Mouse (Mus musculus) bone marrow, adult 2 months (tissue): Measurements from ENCODE around the gene Mrpl34. TPM values are rescaled to one million over a fixed set of nuclear protein-coding genes. Genes with fewer than 3 reads are reported as not detected.

Experiments used
- H3K27ac ChIP-seq: fragments of 200-500 bp; 2 replicates; pipeline ENCODE4 v1.5.1; 2012; ENCODE audit warnings: low read depth, mild to moderate bottlenecking, control low read depth, inconsistent platforms, low read length; ENCODE audit not compliant: control insufficient read depth, poor library complexity, insufficient read depth
- H3K4me1 ChIP-seq: fragments of 200-500 bp; 2 replicates; pipeline ENCODE4 v1.6.1; 2011; ENCODE audit warnings: low read length; ENCODE audit not compliant: control insufficient read depth, insufficient read depth
- H3K4me3 ChIP-seq: fragments of 200-500 bp; replicated peaks from 2 replicates; pipeline ENCODE3; 2011; ENCODE audit warnings: mild to moderate bottlenecking, low read depth, low read length, control low read depth; ENCODE audit not compliant: control insufficient read depth
- CTCF ChIP-seq: fragments of 200-500 bp; IDR thresholded peaks from 2 replicates; pipeline ENCODE4 v1.5.1; 2011; ENCODE audit warnings: low read length, control low read depth; ENCODE audit not compliant: control insufficient read depth, insufficient read depth
- POLR2A ChIP-seq: fragments of 200-500 bp; IDR thresholded peaks from 2 replicates; pipeline ENCODE4 v1.6.1; 2011; ENCODE audit warnings: low read depth, mild to moderate bottlenecking, control low read depth, low read length, borderline replicate concordance; ENCODE audit not compliant: control insufficient read depth
- WGBS: fragments of 180-500 bp; shearing (Covaris S2); methylation state at CpG from one replicate; pipeline ENCODE4 v1.1.7; 2018; 5-methylcytosine and 5-hydroxymethylcytosine counted together
- polyA plus RNA-seq: library from polyadenylated mRNA; stranded (reverse); fragments of >200 nt; gene quantifications from 2 replicates; pipeline ENCODE4 v1.2.4, GENCODE M21; 2011; ENCODE audit warnings: low replicate concordance; ENCODE audit not compliant: missing spikeins, insufficient read depth, insufficient read length

Mrpl34 gene
- polyA plus RNA-seq, 1 experiment, result 42.9 TPM

GRCm38 (mm10) chr8:71456906-71457305, 7.9 kb upstream of the Mrpl34 start:
- Histone ChIP-seq H3K4me1 (no peaks in the 10 kb centered on the region), H3K27ac (no peak overlapping the region), H3K4me3 (no peak overlapping the region)
- no peak for TF ChIP-seq CTCF
- TF ChIP-seq POLR2A, result no peak
- 82% methylated on average over 22 of the region's 22 CpGs for WGBS

- Histone ChIP-seq H3K4me1 (no peaks in the 10 kb centered on the region; the same call in 1 of the 2 replicates), H3K27ac (no peak overlapping the region), H3K4me3 (no peak overlapping the region)
- TF ChIP-seq POLR2A (no peak), CTCF (no peak)
- 87% methylated on average over 20 of the region's 20 CpGs for WGBS
Measured at GRCm38 (mm10) chr8:71457659-71458270, 7.0 kb upstream of the Mrpl34 start.

DNA sequence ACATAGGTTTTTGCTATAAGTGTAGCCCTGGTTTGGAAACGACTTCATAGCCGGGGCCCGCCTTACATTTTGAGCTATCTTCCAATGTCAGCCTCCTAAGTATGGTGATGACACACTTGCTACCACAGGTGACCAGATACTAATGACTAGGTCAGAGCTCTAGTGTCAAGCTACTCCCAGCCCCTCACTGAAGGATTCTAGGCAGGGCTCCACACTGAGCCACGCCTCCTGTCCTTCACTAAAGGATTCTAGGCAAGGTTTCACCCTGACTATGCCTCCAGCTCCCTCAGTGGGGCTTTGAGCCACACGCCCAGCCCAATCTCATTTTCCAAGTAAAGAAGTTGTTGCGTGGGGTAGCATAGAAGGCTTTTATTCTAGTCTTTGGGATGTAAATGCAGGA, 4.0 kb upstream of the Mrpl34 start:
- H3K4me3 ChIP-seq, result no peak overlapping the region
- 90% methylated on average over 6 of the region's 6 CpGs for WGBS

DNA sequence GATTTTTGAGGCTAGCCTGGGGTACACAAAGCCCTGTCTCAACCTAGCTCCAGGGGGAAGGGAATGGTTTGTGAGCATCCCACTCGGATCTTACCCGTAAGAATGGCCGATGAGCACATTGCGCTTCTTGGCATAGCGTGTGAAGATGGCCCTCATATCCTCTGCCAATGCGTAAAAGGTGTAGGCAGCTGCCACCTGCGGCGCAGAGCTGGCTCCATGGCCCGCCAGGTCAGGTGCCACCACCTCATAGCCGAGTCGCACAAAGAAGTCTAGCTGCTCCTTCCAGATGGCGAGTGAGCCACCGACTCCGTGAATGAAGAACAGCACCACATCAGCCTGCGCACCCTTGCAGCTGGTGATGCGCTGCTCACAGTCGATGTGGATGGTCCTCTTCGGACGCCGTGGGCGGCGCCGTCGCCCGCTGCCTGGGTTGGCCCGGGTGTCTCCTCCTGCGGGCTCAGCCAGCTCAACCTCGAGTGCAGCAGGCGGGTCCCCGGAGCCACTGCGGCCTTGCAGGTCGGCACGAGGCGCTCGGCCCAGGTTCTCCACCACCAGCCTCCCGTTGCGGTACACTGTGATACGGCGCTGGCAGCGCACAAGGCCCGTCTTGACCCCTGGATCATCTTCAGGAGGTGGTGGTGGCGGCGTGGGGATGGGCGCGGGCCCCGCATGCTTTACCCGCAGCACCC, 3.5 kb upstream of the Mrpl34 start:
- H3K4me1 ChIP-seq, result peaks cover 2% of the 10 kb centered on the region; the same call in 1 of the 2 replicates
- TF ChIP-seq CTCF (no peak), POLR2A (no peak)
- 92% methylated on average over 47 of the region's 47 CpGs for WGBS
- no peak overlapping the region for H3K4me3 ChIP-seq
- no peak overlapping the region for H3K27ac ChIP-seq

More for the DNA sequence above, 4.0 kb upstream of the Mrpl34 start:
- TF ChIP-seq CTCF, result no peak
- no peak for TF ChIP-seq POLR2A
- Histone ChIP-seq H3K4me1 (peaks cover 2% of the 10 kb centered on the region; the same call in 1 of the 2 replicates), H3K27ac (no peak overlapping the region)

GRCm38 (mm10) chr8:71462191-71462590, 2.6 kb upstream of the Mrpl34 start:
- TF ChIP-seq CTCF, result no peak
- TF ChIP-seq POLR2A, result no peak
- 65% methylated on average over 4 of the region's 4 CpGs for WGBS
- Histone ChIP-seq H3K4me1 (peaks cover 2% of the 10 kb centered on the region; the same call in 1 of the 2 replicates), H3K27ac (no peak overlapping the region), H3K4me3 (no peak overlapping the region)

DNA sequence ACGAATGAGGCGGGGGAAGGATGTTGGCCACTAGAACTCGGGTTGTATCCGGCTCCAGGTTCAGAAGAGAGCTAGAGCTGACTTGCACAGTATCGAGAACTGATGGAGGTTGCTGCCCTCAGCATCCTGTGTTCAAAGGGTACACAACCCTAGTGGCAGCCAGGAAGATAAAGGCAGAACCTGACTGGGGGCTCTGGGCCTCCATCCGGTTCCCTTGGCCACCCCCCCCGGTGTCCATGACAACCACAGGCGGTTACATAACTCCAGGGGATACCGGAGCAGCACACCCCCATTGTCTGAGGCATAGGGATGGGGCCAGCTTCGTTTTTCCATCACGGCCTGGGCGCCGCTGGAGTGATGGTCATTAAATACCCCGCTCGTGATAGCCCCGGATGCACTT, 2.0 kb upstream of the Mrpl34 start:
- Histone ChIP-seq H3K27ac (peak overlapping the region; percentile 28; the same call in 1 of the 2 replicates), H3K4me1 (peaks cover 2% of the 10 kb centered on the region; the same call in 1 of the 2 replicates), H3K4me3 (peak overlapping the region; percentile 83)
- TF ChIP-seq CTCF (no peak), POLR2A (no peak)
- WGBS, result 3% methylated on average over 16 of the region's 16 CpGs

- Histone ChIP-seq H3K4me1 (peaks cover 2% of the 10 kb centered on the region; the same call in 1 of the 2 replicates), H3K27ac (peak within 1 kb of the TSS; percentile 45), H3K4me3 (peak within 1 kb of the TSS; percentile 83)
- peak; percentile 38; the same call in 1 of the 2 replicates for TF ChIP-seq POLR2A
- no peak for TF ChIP-seq CTCF
- under 1% methylated on average over 55 of the region's 55 CpGs for WGBS
Measured at GRCm38 (mm10) chr8:71463188-71464033, 1.3 kb upstream of the Mrpl34 start, which contains the start of gene Abhd8. Gene Abhd8, minus strand, starts transcription at chr8:71463655.

GRCm38 (mm10) chr8:71465733-71466132, 974 bp downstream of the Mrpl34 start:
- TF ChIP-seq CTCF (no peak), POLR2A (no peak)
- 79% methylated on average over 8 of the region's 8 CpGs for WGBS
- peaks cover 2% of the 10 kb centered on the region; the same call in 1 of the 2 replicates for H3K4me1 ChIP-seq
- H3K27ac ChIP-seq, result no peak overlapping the region
- H3K4me3 ChIP-seq, result no peak overlapping the region
